11 mouse cellular contexts compared by ENCODE assay signal in genomic region chr9:69488972-69489371, GRCm38 (mm10). TPM values are rescaled to one million over a fixed set of nuclear protein-coding genes. Genes with fewer than 3 reads are reported as not detected.
DNase-seq lines count a peak whose midpoint lies in the region; ATAC-seq and TF ChIP-seq lines count a peak whose summit lies in the region.
"Had no signal": no experiment of that assay in that cellular context is flagged by ENCODE, and none has a peak within 500 bp of the region (broad histone marks: within the 10 kb centered on the region; RNA-seq: fewer than 3 reads in every experiment).

No protein-coding gene starts in this region.

- ATAC-seq in heart, postnatal 0 days (ENCODE audit: insufficient read depth, low read depth): no peak
- ATAC-seq in kidney, embryonic 14.5 days (ENCODE audit: low FRiP score, low TSS enrichment): no peak

- no peak overlapping the region for H3K9ac ChIP-seq in heart, postnatal 0 days (replicated peaks; ENCODE audit: low read depth, low read length)
- H3K9ac ChIP-seq in ES-Bruce4 (ENCODE audit: low read depth, poor library complexity, severe bottlenecking): no peak overlapping the region
- no peak overlapping the region for H3K9ac ChIP-seq in kidney, embryonic 14.5 days (ENCODE audit: low read depth, low read length)
- H3K9ac ChIP-seq: embryonic facial prominence, embryonic 13.5 days; kidney, embryonic 15.5 days had no signal

- no peak for DNase-seq in heart, postnatal 0 days (ENCODE audit: low spot score)
- no peak for DNase-seq in heart, adult 11 months
- peak; percentile 69 for DNase-seq in embryo, embryonic 11 days
- peak; percentile 42 for DNase-seq in mesoderm, embryonic 11.5 days (ENCODE audit: low read depth, low spot score)
- no peak for DNase-seq in layer of hippocampus, postnatal 14 days (ENCODE audit: low spot score in 2 of 2)
- no peak for DNase-seq in left cerebral cortex, adult 18-20 months (ENCODE audit: low spot score in 2 of 2)
- DNase-seq: lung, postnatal 36 days had no signal

- no peak for TF ChIP-seq POLR2A in ES-Bruce4 (IDR thresholded peaks at IDR 0.05; ENCODE audit: insufficient read depth, low read length)

- no peaks in the 10 kb centered on the region; the same call in 1 of the 2 replicates for H3K9me3 ChIP-seq in heart, postnatal 0 days (replicated peaks; ENCODE audit: control insufficient read depth, low read length)
- no peaks in the 10 kb centered on the region for H3K9me3 ChIP-seq in ES-Bruce4 (replicated peaks; ENCODE audit: control insufficient read depth, insufficient read depth, low read length, poor library complexity, severe bottlenecking)
- H3K9me3 ChIP-seq in kidney, embryonic 14.5 days (ENCODE audit: control insufficient read depth, low read length): 0 out of 2 replicates have a peak, but pooled peaks cover 3% of the 10 kb centered on the region
- H3K9me3 ChIP-seq: embryonic facial prominence, embryonic 13.5 days had no signal

- H3K27me3 ChIP-seq in heart, postnatal 0 days (ENCODE audit: control insufficient read depth, insufficient read depth, low read length): no peaks in the 10 kb centered on the region
- H3K27me3 ChIP-seq in ES-Bruce4 (ENCODE audit: control insufficient read depth, insufficient read depth, low read length, poor library complexity, severe bottlenecking): no peaks in the 10 kb centered on the region
- H3K27me3 ChIP-seq in kidney, embryonic 14.5 days (ENCODE audit: control insufficient read depth, insufficient read depth, low read length): no peaks in the 10 kb centered on the region
- H3K27me3 ChIP-seq: embryonic facial prominence, embryonic 13.5 days; kidney, embryonic 15.5 days had no signal

- peak overlapping the region; percentile 15; the same call in 1 of the 2 replicates for H3K27ac ChIP-seq in heart, postnatal 0 days (ENCODE audit: low read depth)
- no peak overlapping the region for H3K27ac ChIP-seq in ES-Bruce4 (ENCODE audit: insufficient read depth, low read length)
- no peak overlapping the region for H3K27ac ChIP-seq in kidney, embryonic 14.5 days (ENCODE audit: low read depth, low read length)
- H3K27ac ChIP-seq: embryonic facial prominence, embryonic 13.5 days; kidney, embryonic 15.5 days had no signal

- TF ChIP-seq CTCF in heart, postnatal 0 days (IDR thresholded peaks at IDR 0.05; ENCODE audit: low read depth): peak; percentile 29
- TF ChIP-seq CTCF in ES-Bruce4 (IDR thresholded peaks at IDR 0.05; ENCODE audit: low read depth, low read length): peak; percentile 20

- 29% methylated on average over 5 of the region's 5 CpGs for WGBS in heart, postnatal 0 days
- WGBS in kidney, embryonic 14.5 days: 23% methylated on average over 5 of the region's 5 CpGs

- H3K4me1 ChIP-seq in heart, postnatal 0 days (ENCODE audit: control insufficient read depth, insufficient read depth): peaks cover 4% of the 10 kb centered on the region; the same call in 1 of the 2 replicates
- no peaks in the 10 kb centered on the region for H3K4me1 ChIP-seq in ES-Bruce4 (ENCODE audit: control insufficient read depth, insufficient read depth, low read length)
- no peaks in the 10 kb centered on the region for H3K4me1 ChIP-seq in kidney, embryonic 14.5 days (ENCODE audit: control insufficient read depth, insufficient read depth, low read length)
- H3K4me1 ChIP-seq: embryonic facial prominence, embryonic 13.5 days; kidney, embryonic 15.5 days had no signal

- no peak overlapping the region for H3K4me2 ChIP-seq in heart, postnatal 0 days (ENCODE audit: low read depth, low read length)
- H3K4me2 ChIP-seq in kidney, embryonic 14.5 days (replicated peaks; ENCODE audit: low read depth, low read length): no peak overlapping the region
- H3K4me2 ChIP-seq: embryonic facial prominence, embryonic 13.5 days; kidney, embryonic 15.5 days had no signal

- TF ChIP-seq EP300 in heart, postnatal 0 days (IDR thresholded peaks at IDR 0.05; ENCODE audit: low read depth): no peak
- TF ChIP-seq EP300 in ES-Bruce4 (IDR thresholded peaks at IDR 0.05; ENCODE audit: insufficient read depth, low read depth, low read length): no peak

- H3K4me3 ChIP-seq in heart, postnatal 0 days (ENCODE audit: low read depth, low read length): no peak overlapping the region
- H3K4me3 ChIP-seq in ES-Bruce4 (ENCODE audit: low read depth, low read length): no peak overlapping the region
- H3K4me3 ChIP-seq in kidney, embryonic 14.5 days (ENCODE audit: low read length): no peak overlapping the region
- H3K4me3 ChIP-seq: embryonic facial prominence, embryonic 13.5 days; kidney, embryonic 15.5 days had no signal

- peaks cover 99% of the 10 kb centered on the region for H3K36me3 ChIP-seq in heart, postnatal 0 days (replicated peaks; ENCODE audit: control insufficient read depth, insufficient read depth, low read length)
- no peaks in the 10 kb centered on the region for H3K36me3 ChIP-seq in ES-Bruce4 (ENCODE audit: control insufficient read depth, insufficient read depth, low read length, poor library complexity, severe bottlenecking)
- peaks cover 59% of the 10 kb centered on the region for H3K36me3 ChIP-seq in kidney, embryonic 14.5 days (ENCODE audit: control insufficient read depth, insufficient read depth, low read length)

RNA-seq across cellular contexts. Expression of gene Anxa2, which starts 35.6 kb away (rescaled TPM):
- 367 and 369 TPM in 2 replicates for total RNA-seq in heart, postnatal 0 days (2014; rRNA removed; ENCODE audit: low replicate concordance)
- polyA plus RNA-seq in heart, postnatal 0 days (2015; fragmentation: Nextera tagmentation; extraction: Ambion mirVana): 268 and 280 TPM in 2 replicates
- polyA plus RNA-seq in ES-Bruce4 (2011; ENCODE audit: insufficient read depth, insufficient read length, low read depth, missing spikeins): 139 and 148 TPM in 2 replicates
- total RNA-seq in layer of hippocampus, postnatal 14 days (2021): 10 to 100 TPM; 12.4 to 18.4 TPM
- polyA plus RNA-seq in kidney, embryonic 14.5 days (2014; fragmentation: Nextera tagmentation; extraction: Ambion mirVana): 463 and 482 TPM in 2 replicates
- total RNA-seq in left cerebral cortex, adult 18-20 months (2021): 10 to 100 TPM; 13.3 to 19.4 TPM

Comparison
In these comparisons a context has a peak if more than half of its experiments do, and no peak if none do; other contexts are left out.
1. DNase-seq: peak in embryo, embryonic 11 days (single experiment) and mesoderm, embryonic 11.5 days (single experiment); none in heart, postnatal 0 days (single experiment), heart, adult 11 months (single experiment), layer of hippocampus, postnatal 14 days (0 of 2) and left cerebral cortex, adult 18-20 months (0 of 2).
2. RNA of gene Anxa2, which starts 35.6 kb away (total RNA-seq): 367 to 369 TPM in heart, postnatal 0 days; 13.3 to 19.4 TPM in left cerebral cortex, adult 18-20 months and 12.4 to 18.4 TPM in layer of hippocampus, postnatal 14 days; every median in the first group is over 10 times any median in the second.